Mouse (Mus musculus) stomach, postnatal 0 days (tissue): ENCODE results near the gene Kcnn4.

Experiments used
- CTCF ChIP-seq: IDR thresholded peaks from 2 replicates; pipeline ENCODE4 v1.5.1; 2016; ENCODE audit warnings: antibody characterized with exemption, low read depth, mild to moderate bottlenecking, moderate library complexity
- EP300 ChIP-seq: optimal IDR thresholded peaks from 2 replicates; pipeline ENCODE3; 2016; ENCODE audit warnings: antibody characterized with exemption

- TF ChIP-seq CTCF, result no peak
- TF ChIP-seq EP300, result no peak
Observed at GRCm38 (mm10) chr7:24326273-24327135, 43.6 kb upstream of the Kcnn4 start.
